Mouse (Mus musculus): ENCODE data around the gene Gcgr.
"Not testable (repeated sequence)": the region's sequence is repeated elsewhere in the genome, so short reads cannot be mapped to it uniquely, and the experiment has no call there.

Gene Gcgr

DNA sequence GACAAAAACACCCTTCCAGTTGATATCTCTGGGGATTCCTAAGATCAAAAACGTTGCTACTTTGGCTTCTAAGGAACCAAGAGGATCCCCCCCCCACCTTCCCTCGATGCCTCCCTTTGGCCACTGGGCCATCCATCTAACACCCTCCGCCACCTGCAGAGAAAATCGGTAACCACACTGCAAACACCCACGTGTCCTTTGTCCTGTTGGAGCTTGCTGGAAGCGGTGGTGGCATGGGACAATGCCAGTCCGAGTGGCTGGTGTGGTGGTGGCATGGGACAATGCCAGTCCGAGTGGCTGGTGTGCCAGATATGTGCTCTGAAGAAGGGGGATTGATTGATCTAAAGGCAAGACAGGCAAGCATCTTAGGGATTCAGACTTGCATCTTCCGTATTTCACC, 1.1 kb downstream of the Gcgr start:
- ATAC-seq (ENCODE audit: insufficient number of reproducible peaks, low FRiP score, low TSS enrichment) = no peak

GRCm38 (mm10) chr11:120534093-120534492, 3.6 kb downstream of the Gcgr start:
- no peak for ATAC-seq (ENCODE audit: insufficient number of reproducible peaks, low FRiP score, low TSS enrichment)

DNA sequence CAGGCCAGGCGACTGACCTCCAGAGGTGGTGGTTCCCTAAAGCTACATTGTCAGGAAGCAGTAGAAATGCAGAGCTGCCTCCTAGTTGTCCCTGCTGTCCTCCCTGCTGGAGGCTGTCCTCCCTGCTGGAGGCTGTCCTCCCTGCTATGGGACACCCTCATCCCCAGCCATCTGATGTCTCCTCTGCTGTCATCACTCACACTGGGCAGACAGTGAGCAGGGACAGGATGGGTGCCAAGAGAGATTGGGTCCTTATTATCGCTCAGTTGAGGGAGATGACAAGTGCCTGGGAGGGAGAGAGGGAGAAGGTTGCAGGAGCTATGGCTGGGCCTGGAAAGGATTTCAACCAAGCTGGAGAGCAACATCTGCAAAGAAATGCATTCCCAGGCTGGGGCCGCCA, 4.6 kb downstream of the Gcgr start:
- ATAC-seq (ENCODE audit: insufficient number of reproducible peaks, low FRiP score, low TSS enrichment) = no peak

DNA sequence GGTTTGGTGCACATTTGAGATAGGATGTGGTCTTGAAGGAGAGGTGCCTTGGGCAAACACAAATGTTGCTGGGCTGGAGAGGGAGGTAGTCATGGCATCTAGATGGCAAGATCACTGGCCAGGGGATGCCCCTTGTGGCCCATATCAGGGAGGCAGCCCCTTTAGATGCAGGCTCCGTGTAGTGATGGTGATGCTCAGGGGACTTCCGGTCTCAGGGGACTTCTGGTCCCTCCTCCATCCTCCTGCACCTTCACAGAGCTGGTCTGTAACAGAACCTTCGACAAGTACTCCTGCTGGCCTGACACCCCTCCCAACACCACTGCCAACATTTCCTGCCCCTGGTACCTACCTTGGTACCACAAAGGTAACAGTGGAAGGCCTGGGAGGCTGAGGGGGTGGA, 5.3 kb downstream of the Gcgr start:
- no peak for ATAC-seq (ENCODE audit: insufficient number of reproducible peaks, low FRiP score, low TSS enrichment)

- ATAC-seq (ENCODE audit: insufficient number of reproducible peaks, low FRiP score, low TSS enrichment) = peak; percentile 55; the same call in 1 of the 2 replicates
Observed at GRCm38 (mm10) chr11:120538485-120538884, 8.0 kb downstream of the Gcgr start.

GRCm38 (mm10) chr11:120538955-120539284, 8.4 kb downstream of the Gcgr start:
- ATAC-seq (ENCODE audit: insufficient number of reproducible peaks, low FRiP score, low TSS enrichment) = no peak

DNA sequence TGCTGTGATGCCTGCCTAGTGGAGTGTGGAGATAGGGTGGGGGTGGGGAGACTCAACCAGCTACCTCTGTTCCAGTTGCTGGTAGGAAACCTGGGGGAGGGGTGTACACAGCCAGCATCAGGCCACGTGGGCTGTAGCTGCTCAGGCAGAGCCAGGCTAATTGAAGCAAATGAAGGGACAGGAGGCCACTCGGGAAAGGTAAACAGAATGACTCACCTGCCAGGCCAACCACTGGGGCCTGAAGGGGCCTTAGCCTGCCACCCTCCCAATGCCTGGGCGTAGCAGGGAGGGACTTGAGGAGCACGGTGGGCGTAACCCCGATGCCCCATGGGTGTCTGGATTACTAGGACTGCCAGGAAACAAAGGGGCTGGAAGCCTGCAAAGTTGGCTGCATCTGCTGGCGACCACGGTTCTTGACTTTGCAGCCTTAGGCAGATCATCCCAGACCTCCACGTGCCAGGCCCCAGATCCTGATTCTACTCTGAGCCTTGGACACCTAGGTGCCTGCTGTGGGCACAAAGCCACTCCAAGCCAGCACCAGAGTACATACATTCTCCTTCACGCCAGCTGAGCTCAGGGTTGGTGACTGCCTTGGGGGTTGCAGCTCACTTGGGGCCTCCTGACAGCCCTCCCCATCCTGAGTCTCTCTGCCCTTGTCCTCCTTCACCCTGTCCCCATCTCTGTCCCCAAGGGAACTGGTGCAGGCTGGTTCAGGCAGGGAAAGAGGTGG, 9.0 kb downstream of the Gcgr start:
- ATAC-seq (ENCODE audit: insufficient number of reproducible peaks, low FRiP score, low TSS enrichment) = no peak

DNA sequence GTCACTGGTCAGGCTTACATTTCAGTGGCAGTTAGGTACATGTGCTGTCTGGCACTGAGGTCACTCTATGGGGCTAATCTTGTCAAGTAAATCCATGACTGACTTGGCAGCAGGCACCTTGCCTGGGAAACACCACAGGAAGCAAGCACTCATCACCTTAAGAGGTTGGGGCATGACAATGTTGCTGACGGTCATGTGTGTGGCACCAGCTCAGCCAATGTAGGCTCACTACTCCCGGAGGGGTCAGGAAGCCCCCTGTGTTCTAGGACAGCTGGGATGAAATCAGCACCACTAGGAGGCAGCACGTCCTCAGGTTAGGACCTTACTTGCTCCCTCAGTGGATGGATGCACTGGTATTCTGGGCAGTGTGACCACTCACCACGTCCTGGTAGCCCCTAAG, 11.4 kb downstream of the Gcgr start:
- no peak for ATAC-seq (ENCODE audit: insufficient number of reproducible peaks, low FRiP score, low TSS enrichment)

DNA sequence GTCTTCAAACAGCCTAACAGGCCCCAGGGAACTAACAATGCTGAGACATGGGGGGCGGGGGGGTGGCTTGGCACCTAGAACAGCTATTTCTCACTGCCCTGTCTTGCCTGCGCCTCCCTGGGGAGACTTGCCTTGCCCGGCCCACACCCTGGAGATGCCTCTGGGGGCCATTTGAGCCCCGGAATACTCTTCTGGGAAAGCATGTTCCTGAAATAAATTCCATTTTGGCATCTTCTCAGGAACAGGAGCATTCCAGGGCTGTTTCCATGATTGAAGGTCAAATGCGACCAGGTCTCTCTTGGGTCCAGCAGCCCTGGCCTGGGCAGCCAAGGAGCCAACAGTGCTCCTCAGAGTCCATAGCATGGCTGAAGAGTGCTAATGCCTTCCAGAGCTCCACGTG, 11.9 kb downstream of the Gcgr start:
- ATAC-seq (ENCODE audit: insufficient number of reproducible peaks, low FRiP score, low TSS enrichment) = no peak

DNA sequence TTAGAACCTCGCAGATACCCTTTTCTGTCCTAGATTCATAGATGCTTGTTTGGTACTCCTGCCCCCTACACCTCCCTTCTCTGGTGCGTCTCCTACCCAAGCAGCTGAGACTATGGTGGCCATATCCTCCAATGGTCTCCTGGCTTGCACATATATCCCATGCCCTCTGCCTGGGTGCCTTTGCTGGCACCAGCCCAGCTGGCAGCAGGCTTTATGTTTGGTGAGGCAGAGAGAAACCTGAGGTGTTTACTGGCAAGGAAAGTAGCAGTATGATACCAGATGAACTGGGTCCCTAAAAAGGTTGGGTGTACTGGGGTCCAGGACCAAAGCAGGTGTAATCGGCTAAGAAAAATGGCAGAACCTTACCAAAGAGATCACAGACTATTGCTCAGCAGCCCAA, 15.5 kb downstream of the Gcgr start:
- no peak for ATAC-seq (ENCODE audit: insufficient number of reproducible peaks, low FRiP score, low TSS enrichment)

GRCm38 (mm10) chr11:120547469-120547868, 17.0 kb downstream of the Gcgr start:
- ATAC-seq (ENCODE audit: insufficient number of reproducible peaks, low FRiP score, low TSS enrichment) = no peak

GRCm38 (mm10) chr11:120548214-120548613, 17.7 kb downstream of the Gcgr start:
- ATAC-seq (ENCODE audit: insufficient number of reproducible peaks, low FRiP score, low TSS enrichment) = no peak

GRCm38 (mm10) chr11:120548786-120549167, 18.3 kb downstream of the Gcgr start:
- no peak for ATAC-seq (ENCODE audit: insufficient number of reproducible peaks, low FRiP score, low TSS enrichment)

DNA sequence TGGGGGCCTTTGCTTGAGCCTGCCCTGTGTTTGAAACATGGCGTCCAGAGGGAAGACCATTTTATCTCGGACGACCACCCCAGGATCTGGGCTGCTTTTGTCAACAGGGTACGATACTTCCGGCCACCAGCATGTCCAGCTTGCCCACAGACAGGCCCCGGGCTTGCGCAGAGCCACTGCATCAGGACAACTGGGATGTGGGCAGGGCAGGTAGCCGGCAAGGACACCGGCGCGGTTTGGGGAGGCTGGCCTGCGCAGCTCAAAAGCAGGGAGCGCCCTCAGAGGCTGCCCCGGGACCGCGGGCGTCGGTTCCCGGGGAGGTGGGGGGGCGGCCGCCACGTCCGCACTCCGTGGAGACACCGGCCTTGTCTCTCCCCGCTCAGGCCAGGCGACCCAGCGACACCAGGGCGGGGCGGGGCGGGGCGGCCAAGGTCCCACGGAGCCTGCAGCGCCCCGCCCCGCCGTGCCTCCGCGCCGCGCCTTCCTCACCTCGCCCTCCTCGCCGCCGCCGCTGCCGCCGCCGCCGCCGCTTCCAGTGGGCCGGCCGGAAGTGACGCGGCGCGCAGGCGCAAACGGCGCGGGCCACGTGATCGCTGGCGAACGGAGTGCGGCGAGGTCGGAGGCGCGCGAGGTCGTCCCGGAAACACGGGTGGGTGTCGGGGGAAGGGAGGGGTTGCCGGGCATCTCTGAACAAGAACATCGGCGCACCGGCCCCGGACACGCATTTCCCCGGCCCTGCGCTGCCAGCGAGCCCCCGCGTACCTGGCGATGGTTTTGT, 18.9 kb downstream of the Gcgr start, which contains the start of gene Mcrip1:
Gene Mcrip1 (minus strand): TSS at position 560 of the 778 bp plus-strand sequence.
- ATAC-seq (ENCODE audit: insufficient number of reproducible peaks, low FRiP score, low TSS enrichment) = peak; percentile 82; the same call in 1 of the 2 replicates

DNA sequence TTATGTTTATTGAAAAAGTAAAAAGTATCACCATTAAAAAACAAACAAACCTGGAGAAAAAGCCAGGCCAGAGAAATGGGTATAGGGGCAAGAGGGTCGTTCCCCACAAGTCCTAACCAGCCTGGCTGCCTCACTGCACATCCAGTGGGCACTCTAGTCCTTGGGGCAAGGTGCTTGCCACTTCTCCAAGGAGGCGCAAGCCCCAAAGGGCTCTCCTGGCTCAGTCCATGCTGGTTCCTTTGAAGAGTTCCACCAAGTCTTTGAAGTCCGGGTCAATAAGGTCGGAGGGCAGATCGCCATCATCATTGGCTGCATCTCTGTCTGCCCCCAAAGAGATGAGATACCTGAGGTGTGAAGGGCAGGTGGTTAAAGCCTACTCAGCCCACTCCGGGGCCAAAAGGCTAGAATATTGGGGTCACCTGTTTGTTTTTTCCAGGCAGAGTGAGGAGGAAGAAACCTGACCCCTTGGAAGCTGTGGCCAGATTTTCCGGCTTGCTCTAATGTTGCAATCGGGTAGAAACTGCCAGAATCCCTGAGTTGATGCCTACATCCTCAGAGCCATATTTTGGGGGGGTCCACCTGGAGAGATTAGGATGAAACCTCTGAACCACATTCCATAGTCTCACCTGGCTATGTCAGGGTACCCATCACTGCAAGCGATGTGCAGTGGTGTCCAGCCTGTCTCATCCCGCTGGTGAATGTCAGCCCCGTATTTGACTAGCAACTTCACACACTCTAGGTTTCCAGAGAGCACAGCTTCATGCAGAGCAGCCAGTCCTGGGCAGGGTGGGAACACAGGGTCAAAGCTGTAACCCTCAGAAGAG, 19.7 kb downstream of the Gcgr start:
- ATAC-seq (ENCODE audit: insufficient number of reproducible peaks, low FRiP score, low TSS enrichment) = no peak

DNA sequence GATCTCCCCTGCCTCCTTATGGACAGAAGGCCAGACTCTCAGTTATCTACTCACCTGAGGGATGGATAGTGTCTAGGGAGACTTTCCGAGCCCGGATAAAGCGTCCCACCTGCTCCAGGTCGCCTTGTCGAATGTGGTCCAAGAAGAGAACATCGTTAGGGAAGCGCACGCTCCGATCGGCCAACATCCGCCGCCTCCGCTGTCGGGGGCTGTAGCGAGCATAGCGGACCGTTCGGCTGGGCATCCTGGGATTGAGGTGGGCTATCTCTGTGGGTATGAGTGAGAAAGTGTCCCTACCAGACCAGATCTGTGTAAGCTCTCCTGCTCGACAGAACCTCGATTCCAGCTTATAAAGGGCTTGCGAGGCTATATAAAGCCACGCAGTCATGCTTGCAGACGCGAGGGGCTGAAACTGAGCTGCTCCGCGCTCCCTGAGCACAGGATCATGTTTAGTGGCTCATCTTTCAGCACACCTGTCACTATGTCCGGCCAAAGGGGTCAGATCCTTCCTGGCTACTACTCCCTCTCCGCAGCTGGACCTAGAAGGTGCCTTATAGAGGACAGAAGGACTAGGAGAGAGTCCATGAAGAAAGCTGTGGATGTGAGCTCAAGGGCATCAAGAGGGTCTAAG, 20.4 kb downstream of the Gcgr start, which contains the start of gene Ppp1r27:
Gene Ppp1r27 (minus strand): TSS at position 323 of the 631 bp plus-strand sequence.
- no peak for ATAC-seq (ENCODE audit: insufficient number of reproducible peaks, low FRiP score, low TSS enrichment)

GRCm38 (mm10) chr11:120552736-120553135, 22.2 kb downstream of the Gcgr start:
- ATAC-seq (ENCODE audit: insufficient number of reproducible peaks, low FRiP score, low TSS enrichment) = no peak

GRCm38 (mm10) chr11:120554834-120555233, 24.3 kb downstream of the Gcgr start:
- no peak for ATAC-seq (ENCODE audit: insufficient number of reproducible peaks, low FRiP score, low TSS enrichment)

- ATAC-seq (ENCODE audit: insufficient number of reproducible peaks, low FRiP score, low TSS enrichment) = no peak
Observed at GRCm38 (mm10) chr11:120555260-120555659, 24.8 kb downstream of the Gcgr start.

- ATAC-seq (ENCODE audit: insufficient number of reproducible peaks, low FRiP score, low TSS enrichment) = not testable (repeated sequence)
Observed at GRCm38 (mm10) chr11:120558843-120559242, 28.3 kb downstream of the Gcgr start.

Measured in cerebellum, adult (tissue).